Mouse (Mus musculus) ES-CJ7 (cell line): ENCODE data around the gene Foxp1.

Experiments used
- DNase-seq: peaks from one replicate; pipeline ENCODE4 v3.0.0; 2011; ENCODE audit warnings: low read depth, low spot score

Foxp1 gene

GRCm38 (mm10) chr6:99520676-99521037 is 1.9 kb downstream of the Foxp1 start:
- no peak for DNase-seq

DNA sequence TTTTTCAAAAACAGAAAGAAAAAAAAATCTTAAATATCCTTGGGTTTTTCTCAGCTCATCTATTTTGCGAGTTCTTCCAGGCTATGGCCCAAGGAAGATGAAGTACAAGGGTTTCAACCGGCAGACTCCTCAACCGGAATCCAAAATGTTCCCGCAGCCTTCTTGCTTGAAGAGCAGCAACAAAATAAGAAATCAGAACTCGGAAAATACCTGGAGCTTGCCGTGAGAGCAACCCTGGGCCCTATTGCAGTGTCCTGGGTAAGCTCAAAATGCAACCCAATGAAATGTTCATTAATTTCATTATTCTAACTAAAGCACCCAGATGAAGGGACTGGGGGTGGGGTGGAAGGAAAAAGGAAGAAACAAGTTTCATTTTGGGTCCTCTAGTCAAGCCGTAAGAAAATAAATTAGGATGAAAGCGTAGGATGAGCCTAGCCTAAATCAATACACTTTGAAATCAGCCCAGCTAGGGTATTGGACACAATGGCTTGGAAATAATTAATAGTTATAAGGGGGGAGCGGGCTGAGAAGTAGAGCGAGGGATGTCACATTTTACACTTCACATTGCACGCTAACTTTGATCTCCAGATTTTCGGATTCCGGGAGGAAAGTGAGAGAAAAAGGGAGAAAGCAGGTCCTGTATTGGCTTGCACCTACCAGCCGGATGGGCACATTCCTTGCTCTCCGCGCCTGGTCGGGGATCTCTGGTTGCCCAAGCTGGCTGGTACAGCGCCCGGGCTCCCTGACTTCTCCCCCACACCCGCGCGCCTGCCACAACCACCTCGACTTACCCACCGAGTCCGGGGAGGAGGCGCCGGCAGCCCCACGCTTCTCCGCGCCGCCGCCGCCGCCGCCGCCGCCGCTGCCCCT is 2.5 kb downstream of the Foxp1 start:
- no peak for DNase-seq

DNA sequence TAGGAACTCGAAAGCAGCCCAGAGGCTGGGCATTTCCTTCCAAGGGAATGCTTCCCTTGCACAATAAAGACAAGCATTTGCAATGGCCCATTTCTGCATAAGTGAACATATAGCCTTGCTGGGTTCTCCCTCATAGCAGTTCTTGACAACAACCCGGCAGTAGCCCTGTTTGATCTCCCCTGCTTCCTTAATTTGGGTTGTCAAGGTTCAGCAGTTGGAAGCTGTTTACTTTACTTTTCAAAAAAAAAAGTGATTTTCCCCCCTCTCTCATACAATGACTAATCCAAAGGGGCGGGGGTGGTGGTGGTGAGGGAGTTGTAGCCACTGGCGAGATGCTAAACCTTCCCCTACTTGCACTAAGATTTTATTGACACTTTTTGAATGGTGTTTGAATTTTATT is 3.5 kb downstream of the Foxp1 start:
- DNase-seq = no peak

GRCm38 (mm10) chr6:99515667-99516199 is 6.8 kb downstream of the Foxp1 start:
- no peak for DNase-seq

DNA sequence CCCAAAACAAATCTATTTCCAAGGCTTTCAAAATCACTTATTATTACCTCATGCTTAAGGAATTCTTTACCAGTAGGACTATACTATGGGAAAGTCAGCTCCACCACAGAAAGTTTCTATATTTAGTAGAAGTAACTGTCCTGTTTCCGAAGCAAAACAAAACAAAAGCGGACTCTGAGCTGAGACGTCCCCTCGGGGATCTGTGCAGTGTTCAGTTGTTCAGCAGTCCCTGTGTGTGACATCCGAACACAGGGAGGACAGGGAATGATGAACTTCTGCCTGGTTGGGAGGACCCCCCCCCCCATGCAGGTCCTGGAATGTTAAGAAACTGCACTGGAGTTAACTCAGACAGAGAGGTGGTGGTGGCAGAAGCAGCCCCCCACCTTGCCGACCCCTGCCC is 10.7 kb downstream of the Foxp1 start:
- DNase-seq = no peak

DNA sequence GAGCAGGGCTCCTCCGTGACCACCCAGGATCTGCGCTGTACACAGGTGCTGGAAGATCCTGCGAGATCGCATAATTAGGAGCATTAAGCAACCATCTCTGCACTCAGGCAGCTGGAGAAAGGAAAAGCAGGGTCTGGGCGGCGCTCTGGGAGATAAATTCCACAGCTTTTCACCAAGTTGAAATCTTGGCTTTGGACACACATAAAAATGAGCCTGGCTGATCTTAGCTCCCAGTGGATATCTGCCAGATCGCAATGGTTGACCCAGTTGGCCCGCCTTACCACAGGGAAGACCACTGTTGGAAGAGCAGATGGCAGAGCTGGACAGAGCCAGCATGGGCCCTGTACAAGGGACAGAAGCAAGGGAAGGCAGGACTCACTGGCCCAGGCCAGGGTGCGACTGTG is 13.3 kb downstream of the Foxp1 start:
- no peak for DNase-seq

GRCm38 (mm10) chr6:99506816-99507215 is 15.7 kb downstream of the Foxp1 start:
- DNase-seq = no peak

GRCm38 (mm10) chr6:99503741-99504140 is 18.8 kb downstream of the Foxp1 start:
- DNase-seq = no peak

- no peak for DNase-seq
These were observed 19.8 kb downstream of the Foxp1 start for GRCm38 (mm10) chr6:99502727-99503126.

- DNase-seq = no peak
These were observed 20.2 kb downstream of the Foxp1 start for GRCm38 (mm10) chr6:99502314-99502713.

DNA sequence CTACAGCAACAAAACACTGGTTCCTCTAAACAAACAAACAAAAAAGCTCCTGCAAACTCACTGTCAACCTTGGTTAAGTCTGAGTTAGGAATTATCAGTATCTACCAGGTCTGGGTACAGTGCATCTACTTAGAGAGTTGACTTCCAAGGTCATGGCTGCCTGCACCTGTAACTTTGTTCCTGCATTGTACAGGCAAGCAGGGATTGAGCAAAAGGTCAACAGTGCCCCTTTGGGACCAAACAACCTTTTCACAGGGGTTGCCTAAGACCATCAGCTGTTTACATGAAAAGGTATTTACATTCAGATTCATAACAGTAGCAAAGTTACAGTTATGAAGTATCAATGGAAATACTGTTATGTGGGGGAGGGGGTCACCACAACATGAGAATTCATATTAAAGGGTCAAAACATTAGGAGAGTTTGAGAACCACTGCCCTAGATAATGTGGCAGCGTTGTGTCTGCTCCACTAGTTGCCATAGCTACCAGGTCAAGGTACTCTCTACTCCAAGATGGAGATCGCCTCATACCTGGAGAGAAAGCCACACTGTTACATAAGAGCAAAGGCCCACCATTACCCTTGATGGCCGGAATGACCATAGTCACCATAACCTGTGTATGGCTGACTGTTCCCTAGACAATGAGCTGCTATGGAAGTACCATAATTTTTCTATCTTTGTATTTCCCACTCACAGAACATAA is 21.8 kb downstream of the Foxp1 start:
- no peak for DNase-seq

- no peak for DNase-seq
These were observed 24.4 kb downstream of the Foxp1 start for GRCm38 (mm10) chr6:99498082-99498481.

GRCm38 (mm10) chr6:99496114-99496513 is 26.4 kb downstream of the Foxp1 start:
- DNase-seq = no peak

- DNase-seq = no peak
These were observed 29.6 kb downstream of the Foxp1 start for GRCm38 (mm10) chr6:99492937-99493336.

GRCm38 (mm10) chr6:99491979-99492544 is 30.5 kb downstream of the Foxp1 start:
- no peak for DNase-seq

GRCm38 (mm10) chr6:99491146-99491545 is 31.4 kb downstream of the Foxp1 start:
- no peak for DNase-seq

DNA sequence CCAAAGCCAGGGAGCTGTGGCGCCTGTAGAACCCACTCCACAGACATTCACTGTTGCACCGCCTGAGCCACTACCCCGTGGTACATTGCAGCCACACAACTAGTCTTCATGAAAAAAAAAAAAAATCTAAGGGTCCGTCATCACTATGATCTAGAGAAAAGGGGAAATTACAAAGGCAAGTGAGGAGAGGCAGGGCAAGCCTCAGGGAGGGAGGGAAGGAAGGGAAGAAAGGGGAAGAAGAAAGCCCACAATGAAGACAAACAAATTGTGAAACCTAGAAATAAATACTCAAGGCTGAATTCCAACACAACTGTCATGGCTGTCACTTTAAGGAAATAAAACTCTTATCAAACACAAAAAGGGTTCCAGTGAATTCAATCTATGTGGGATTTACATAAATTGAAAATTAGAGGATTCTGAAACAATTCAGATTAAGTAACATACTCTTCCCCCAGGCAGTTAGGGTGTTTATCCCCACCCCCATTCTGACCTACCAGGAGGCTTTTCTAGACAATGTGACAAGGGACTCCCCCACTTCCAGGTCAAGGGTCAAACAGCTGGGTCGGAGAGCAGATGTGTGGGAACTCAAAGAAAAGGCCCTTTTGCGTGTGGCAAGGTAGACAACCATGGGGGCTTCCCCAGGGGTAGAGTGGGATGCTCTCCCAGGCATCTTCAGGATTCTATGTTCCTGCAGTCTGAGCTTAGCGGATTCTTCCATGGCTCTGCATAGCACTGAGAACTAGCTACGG is 32.4 kb downstream of the Foxp1 start:
- no peak for DNase-seq

DNA sequence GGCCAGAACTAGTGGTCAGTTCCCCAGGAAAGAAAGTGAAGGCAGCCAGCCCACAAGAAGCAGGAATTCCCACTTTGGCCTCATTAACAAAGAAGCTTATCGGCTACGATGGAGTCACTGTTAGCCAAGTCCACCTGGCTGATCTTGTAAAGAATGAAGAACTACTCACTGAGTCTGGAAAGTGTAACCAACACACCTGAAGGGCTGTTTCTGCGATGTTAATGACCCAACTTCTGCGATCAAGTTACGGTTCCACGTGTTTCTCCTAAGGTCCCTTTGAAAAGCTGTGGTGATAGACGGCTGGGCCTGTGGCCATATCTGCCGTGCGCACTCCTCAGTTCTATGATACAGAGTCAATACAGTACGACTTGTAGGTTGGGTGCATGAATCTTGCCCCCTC is 33.1 kb downstream of the Foxp1 start:
- no peak for DNase-seq

- peak; percentile 43 for DNase-seq
These were observed 36.5 kb downstream of the Foxp1 start for GRCm38 (mm10) chr6:99485884-99486640.

DNA sequence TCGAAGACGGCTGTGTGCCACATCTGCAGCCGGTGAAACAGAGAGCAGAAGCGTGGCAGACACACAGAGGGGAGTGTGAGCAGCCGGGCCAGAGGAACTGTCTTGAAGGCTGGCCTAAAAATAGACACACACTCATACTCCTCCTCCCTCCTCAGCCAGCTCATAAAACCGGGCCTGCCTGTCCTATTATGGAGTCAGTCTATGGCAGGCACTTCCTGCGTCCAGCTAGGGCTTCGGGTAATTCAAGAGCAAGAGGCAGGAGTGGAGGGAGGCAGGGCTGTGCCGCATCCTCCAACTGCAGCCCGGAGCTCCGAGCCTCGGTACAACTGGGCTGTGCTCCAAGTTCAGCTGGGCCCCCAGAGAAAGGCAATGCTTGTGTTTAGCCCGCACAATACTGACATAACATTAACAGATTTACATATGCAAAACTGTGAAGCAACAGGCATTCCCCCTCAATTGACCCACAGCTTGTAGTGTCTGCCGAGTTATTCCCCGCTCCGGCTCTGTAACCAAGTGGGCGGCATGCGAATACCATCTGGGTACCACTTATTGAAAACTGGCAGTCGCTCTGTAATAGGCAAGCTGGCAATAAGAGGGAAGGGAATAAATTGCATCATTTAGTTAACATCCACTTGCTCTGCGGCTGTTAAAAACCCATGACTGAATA is 37.2 kb downstream of the Foxp1 start:
- peak; percentile 17 for DNase-seq

DNA sequence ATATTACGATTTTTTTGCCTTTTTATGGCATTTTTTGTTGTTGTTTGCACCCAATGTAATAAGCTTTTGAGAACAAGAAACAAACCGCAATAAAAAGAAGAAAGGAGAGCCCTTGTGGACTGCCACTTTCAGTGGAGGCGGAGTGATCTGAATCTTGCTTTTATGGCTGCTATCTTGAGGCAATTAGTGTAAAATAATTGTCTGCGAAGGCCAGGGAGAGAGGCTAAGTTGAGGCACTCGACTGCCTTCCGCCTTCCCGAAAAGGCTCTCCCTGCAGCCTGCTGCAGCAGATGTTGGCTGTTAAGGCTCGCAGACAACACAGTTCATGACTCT is 37.7 kb downstream of the Foxp1 start:
- no peak for DNase-seq
